Mouse (Mus musculus): ENCODE data around the gene Ap3s2. TPM values are rescaled to one million over a fixed set of nuclear protein-coding genes. Genes with fewer than 3 reads are reported as not detected.

The Ap3s2 gene
- polyA plus RNA-seq, 1 experiment = 14.3 TPM

- Histone ChIP-seq H3ac (ENCODE audit: control insufficient read depth, insufficient read length, low read depth) (no peak overlapping the region), H3K36me3 (ENCODE audit: control insufficient read depth, insufficient read depth) (no peaks in the 10 kb centered on the region), H3K79me3 (ENCODE audit: low read depth) (no peaks in the 10 kb centered on the region), H3K27me3 (ENCODE audit: control insufficient read depth, insufficient read depth, insufficient read length) (no peaks in the 10 kb centered on the region), H3K79me2 (ENCODE audit: control insufficient read depth, insufficient read depth) (no peaks in the 10 kb centered on the region), H3K4me3 (ENCODE audit: insufficient read depth, poor library complexity, severe bottlenecking) (no peak overlapping the region)
- TF ChIP-seq FOSL1 (IDR thresholded peaks at IDR 0.05; ENCODE audit: insufficient read depth, low read length, poor library complexity, severe bottlenecking) (no peak), CTCF (IDR thresholded peaks at IDR 0.05; ENCODE audit: control insufficient read depth, insufficient read depth, insufficient read length) (no peak), MYOD1 (IDR thresholded peaks at IDR 0.05; ENCODE audit: control insufficient read depth, insufficient read length, low read depth) (no peak), MAX (IDR thresholded peaks at IDR 0.05) (no peak), CEBPB (IDR thresholded peaks at IDR 0.05; ENCODE audit: low read depth) (no peak), USF1 (IDR thresholded peaks at IDR 0.05; ENCODE audit: low read depth) (no peak), MYOG (IDR thresholded peaks at IDR 0.05; ENCODE audit: control insufficient read depth, extremely low read depth, insufficient read length) (no peak)
Measured at GRCm38 (mm10) chr7:79895225-79895624, 25.2 kb downstream of the Ap3s2 start.

GRCm38 (mm10) chr7:79894790-79895189 is 25.7 kb downstream of the Ap3s2 start:
- TF ChIP-seq CTCF (IDR thresholded peaks at IDR 0.05; ENCODE audit: control insufficient read depth, insufficient read depth, insufficient read length) (no peak), MYOG (IDR thresholded peaks at IDR 0.05; ENCODE audit: control insufficient read depth, extremely low read depth, insufficient read length) (no peak), MYOD1 (IDR thresholded peaks at IDR 0.05; ENCODE audit: control insufficient read depth, insufficient read length, low read depth) (no peak), CEBPB (IDR thresholded peaks at IDR 0.05; ENCODE audit: low read depth) (no peak)
- Histone ChIP-seq H3K36me3 (ENCODE audit: control insufficient read depth, insufficient read depth) (no peaks in the 10 kb centered on the region), H3K79me3 (ENCODE audit: low read depth) (no peaks in the 10 kb centered on the region), H3K4me3 (ENCODE audit: insufficient read depth, poor library complexity, severe bottlenecking) (no peak overlapping the region), H3K27me3 (ENCODE audit: control insufficient read depth, insufficient read depth, insufficient read length) (no peaks in the 10 kb centered on the region), H3ac (ENCODE audit: control insufficient read depth, insufficient read length, low read depth) (no peak overlapping the region), H3K79me2 (ENCODE audit: control insufficient read depth, insufficient read depth) (no peaks in the 10 kb centered on the region)

DNA sequence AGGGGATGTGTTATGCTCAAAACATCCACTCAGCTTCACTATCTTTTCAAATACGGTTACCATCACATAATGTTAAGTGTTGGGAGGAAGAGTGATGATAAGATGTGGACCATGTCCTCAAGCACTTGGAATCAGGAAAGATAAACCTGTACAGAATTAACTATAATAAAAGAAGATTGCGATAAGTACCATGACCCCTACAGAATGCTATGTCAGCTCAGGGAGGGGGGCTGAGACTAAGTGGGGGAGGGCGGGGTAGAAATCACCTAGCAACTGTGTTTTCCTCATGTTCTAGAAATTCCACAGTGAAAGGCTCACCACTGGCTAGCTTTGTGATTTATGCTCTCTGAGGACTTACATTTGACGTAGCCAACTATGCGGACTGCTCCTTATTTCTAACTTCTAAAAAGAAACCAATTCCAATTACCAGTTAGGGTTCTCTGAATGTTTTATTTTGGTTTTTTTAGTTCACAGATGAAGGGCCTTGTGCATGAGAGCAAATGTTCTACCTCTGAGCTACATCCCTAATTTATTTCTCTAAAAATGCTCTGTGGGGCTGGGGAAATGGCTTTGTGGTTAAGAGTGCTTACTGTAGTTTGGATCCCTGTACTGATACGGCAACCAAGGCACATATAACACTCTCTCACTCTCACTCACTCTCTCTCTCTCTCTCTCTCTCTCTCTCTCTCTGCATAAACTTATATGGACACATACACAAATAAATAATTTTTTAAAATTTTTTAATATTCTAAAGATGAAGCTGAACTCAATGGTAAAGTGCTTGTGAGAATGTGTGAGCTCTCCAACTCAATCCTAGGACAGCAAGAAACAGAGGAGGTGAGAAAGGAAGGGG is 27.6 kb downstream of the Ap3s2 start:
- TF ChIP-seq FOSL1 (IDR thresholded peaks at IDR 0.05; ENCODE audit: insufficient read depth, low read length, poor library complexity, severe bottlenecking) (no peak), MAX (IDR thresholded peaks at IDR 0.05) (no peak), USF1 (IDR thresholded peaks at IDR 0.05; ENCODE audit: low read depth) (no peak), MYOG (IDR thresholded peaks at IDR 0.05; ENCODE audit: control insufficient read depth, extremely low read depth, insufficient read length) (no peak), MYOD1 (IDR thresholded peaks at IDR 0.05; ENCODE audit: control insufficient read depth, insufficient read length, low read depth) (no peak), CTCF (IDR thresholded peaks at IDR 0.05; ENCODE audit: control insufficient read depth, insufficient read depth, insufficient read length) (no peak), CEBPB (IDR thresholded peaks at IDR 0.05; ENCODE audit: low read depth) (no peak)
- Histone ChIP-seq H3ac (ENCODE audit: control insufficient read depth, insufficient read length, low read depth) (no peak overlapping the region), H3K79me2 (ENCODE audit: control insufficient read depth, insufficient read depth) (no peaks in the 10 kb centered on the region), H3K36me3 (ENCODE audit: control insufficient read depth, insufficient read depth) (no peaks in the 10 kb centered on the region), H3K4me3 (ENCODE audit: insufficient read depth, poor library complexity, severe bottlenecking) (no peak overlapping the region), H3K79me3 (ENCODE audit: low read depth) (peaks cover under 1% of the 10 kb centered on the region), H3K27me3 (ENCODE audit: control insufficient read depth, insufficient read depth, insufficient read length) (no peaks in the 10 kb centered on the region)

GRCm38 (mm10) chr7:79890436-79891221 is 29.8 kb downstream of the Ap3s2 start:
- Histone ChIP-seq H3K79me3 (ENCODE audit: low read depth) (peaks cover 1% of the 10 kb centered on the region), H3K79me2 (ENCODE audit: control insufficient read depth, insufficient read depth) (no peaks in the 10 kb centered on the region), H3K4me3 (ENCODE audit: insufficient read depth, poor library complexity, severe bottlenecking) (no peak overlapping the region), H3K27me3 (ENCODE audit: control insufficient read depth, insufficient read depth, insufficient read length) (no peaks in the 10 kb centered on the region), H3ac (ENCODE audit: control insufficient read depth, insufficient read length, low read depth) (no peak overlapping the region), H3K36me3 (ENCODE audit: control insufficient read depth, insufficient read depth) (no peaks in the 10 kb centered on the region)
- TF ChIP-seq USF1 (IDR thresholded peaks at IDR 0.05; ENCODE audit: low read depth) (no peak), FOSL1 (IDR thresholded peaks at IDR 0.05; ENCODE audit: insufficient read depth, low read length, poor library complexity, severe bottlenecking) (no peak), MAX (IDR thresholded peaks at IDR 0.05) (no peak), MYOD1 (IDR thresholded peaks at IDR 0.05; ENCODE audit: control insufficient read depth, insufficient read length, low read depth) (no peak), CTCF (IDR thresholded peaks at IDR 0.05; ENCODE audit: control insufficient read depth, insufficient read depth, insufficient read length) (no peak), MYOG (IDR thresholded peaks at IDR 0.05; ENCODE audit: control insufficient read depth, extremely low read depth, insufficient read length) (no peak), CEBPB (IDR thresholded peaks at IDR 0.05; ENCODE audit: low read depth) (no peak)

- Histone ChIP-seq H3K36me3 (ENCODE audit: control insufficient read depth, insufficient read depth) (peaks cover 3% of the 10 kb centered on the region), H3K79me2 (ENCODE audit: control insufficient read depth, insufficient read depth) (no peaks in the 10 kb centered on the region), H3K4me3 (ENCODE audit: insufficient read depth, poor library complexity, severe bottlenecking) (no peak overlapping the region), H3ac (ENCODE audit: control insufficient read depth, insufficient read length, low read depth) (no peak overlapping the region), H3K79me3 (ENCODE audit: low read depth) (peaks cover 1% of the 10 kb centered on the region), H3K27me3 (ENCODE audit: control insufficient read depth, insufficient read depth, insufficient read length) (no peaks in the 10 kb centered on the region)
- TF ChIP-seq CEBPB (IDR thresholded peaks at IDR 0.05; ENCODE audit: low read depth) = no peak
- no peak for TF ChIP-seq USF1 (IDR thresholded peaks at IDR 0.05; ENCODE audit: low read depth)
- no peak for TF ChIP-seq CTCF (IDR thresholded peaks at IDR 0.05; ENCODE audit: control insufficient read depth, insufficient read depth, insufficient read length)
- no peak for TF ChIP-seq MYOG (IDR thresholded peaks at IDR 0.05; ENCODE audit: control insufficient read depth, extremely low read depth, insufficient read length)
Measured at GRCm38 (mm10) chr7:79888603-79889002, 31.8 kb downstream of the Ap3s2 start.
